Mouse (Mus musculus) mouse embryonic stem cell (cell line): ENCODE results near the gene Tlcd2.

Source experiments
- in situ Hi-C, 2 experiments: fragments of 300-500 bp; cut with MboI; formaldehyde crosslinking; loops; 1 replicate in 1 of 2; 3 replicates in 1 of 2; pipeline ENCODE4 v1.14.3; 2019 to 2020; ENCODE audit warnings: low sequenced_read_pairs in 2 of 2, low pct_unique_long_range_greater_than_20kb in 1 of 2, mixed read lengths in 1 of 2; ENCODE audit not compliant: unreplicated experiment in 1 of 2

Tlcd2 gene

GRCm38 (mm10) chr11:75498126-75498525 lies 36.6 kb downstream of the Tlcd2 start:
- in situ Hi-C loops, result loop anchor here in 1 of 2 experiments (25.0 kb wide), 1 partner anchor 836 kb away; no protein-coding TSS in a partner anchor

- in situ Hi-C loops, result no loop called here
Measured at GRCm38 (mm10) chr11:75508162-75508561, 46.6 kb downstream of the Tlcd2 start.

- in situ Hi-C loops, result no loop called here
Measured at GRCm38 (mm10) chr11:75508904-75509303, 47.4 kb downstream of the Tlcd2 start.

- in situ Hi-C loops, result no loop called here
Measured at GRCm38 (mm10) chr11:75509741-75510626, 48.5 kb downstream of the Tlcd2 start, which contains the start of gene Rilp. TSS of gene Rilp (plus strand) at chr11:75510094.

- in situ Hi-C loops, result no loop called here
Measured at GRCm38 (mm10) chr11:75510627-75510993, 49.1 kb downstream of the Tlcd2 start.

GRCm38 (mm10) chr11:75511213-75511612 lies 49.7 kb downstream of the Tlcd2 start:
- in situ Hi-C loops, result no loop called here

GRCm38 (mm10) chr11:75512301-75513018 lies 50.9 kb downstream of the Tlcd2 start:
- in situ Hi-C loops, result no loop called here

- in situ Hi-C loops, result no loop called here
Measured at GRCm38 (mm10) chr11:75513336-75513735, 51.8 kb downstream of the Tlcd2 start, which contains the start of gene Scarf1. TSS of gene Scarf1 (plus strand) at chr11:75513540.

GRCm38 (mm10) chr11:75515186-75515585 lies 53.7 kb downstream of the Tlcd2 start:
- in situ Hi-C loops, result no loop called here

GRCm38 (mm10) chr11:75519834-75520633 lies 58.5 kb downstream of the Tlcd2 start:
- in situ Hi-C loops, result no loop called here
